In the genomic region with DNA sequence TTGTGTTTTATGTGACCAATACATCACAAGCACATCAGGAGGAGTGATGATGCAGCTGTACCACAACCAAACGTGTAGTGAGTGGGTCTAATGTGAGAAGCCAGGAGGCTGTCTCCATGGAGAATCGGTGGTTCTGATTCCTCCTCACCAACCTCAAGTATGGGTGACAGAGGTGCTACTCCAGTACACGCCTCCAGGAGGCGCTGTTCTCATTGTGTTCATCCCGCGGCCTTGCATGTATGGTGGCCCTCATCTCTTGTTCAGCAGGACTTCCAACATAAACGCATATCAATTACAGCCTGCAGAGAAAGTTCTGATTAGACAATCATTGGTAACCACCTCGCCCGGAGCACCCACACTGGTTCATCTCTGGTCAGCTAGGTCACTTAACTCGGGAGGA, we compare ENCODE assay signal across 10 mouse cellular contexts. TPM values are rescaled to one million over a fixed set of nuclear protein-coding genes. Genes with fewer than 3 reads are reported as not detected.
DNase-seq lines count a peak whose midpoint lies in the region; ATAC-seq and TF ChIP-seq lines count a peak whose summit lies in the region.
"Had no signal": no experiment of that assay in that cellular context is flagged by ENCODE, and none has a peak within 500 bp of the region (broad histone marks: within the 10 kb centered on the region; RNA-seq: fewer than 3 reads in every experiment).

No protein-coding gene starts in this region.

- H3K9me3 ChIP-seq in hindbrain, embryonic 11.5 days (ENCODE audit: control insufficient read depth, low read length), result no peaks in the 10 kb centered on the region
- no peaks in the 10 kb centered on the region for H3K9me3 ChIP-seq in hindbrain, embryonic 12.5 days (replicated peaks)
- H3K9me3 ChIP-seq in E14TG2a.4 (ENCODE audit: low read length), result no peaks in the 10 kb centered on the region
- H3K9me3 ChIP-seq: embryonic facial prominence, embryonic 13.5 days; limb, embryonic 12.5 days had no signal

- H3K27me3 ChIP-seq in hindbrain, embryonic 11.5 days (ENCODE audit: control insufficient read depth, insufficient read depth, low read length), result peaks cover 2% of the 10 kb centered on the region; the same call in 1 of the 2 replicates
- 0 out of 2 replicates have a peak, but pooled peaks cover 3% of the 10 kb centered on the region for H3K27me3 ChIP-seq in hindbrain, embryonic 12.5 days
- H3K27me3 ChIP-seq in E14TG2a.4 (ENCODE audit: insufficient read depth, low read length), result peaks cover 37% of the 10 kb centered on the region

- no peaks in the 10 kb centered on the region for H3K4me1 ChIP-seq in hindbrain, embryonic 11.5 days (replicated peaks; ENCODE audit: control insufficient read depth, insufficient read depth, low read length)
- H3K4me1 ChIP-seq in hindbrain, embryonic 12.5 days, result peaks cover 4% of the 10 kb centered on the region
- peaks cover 9% of the 10 kb centered on the region for H3K4me1 ChIP-seq in E14TG2a.4 (replicated peaks; ENCODE audit: low read depth, low read length)

- ATAC-seq in hindbrain, embryonic 11.5 days (ENCODE audit: low FRiP score), result no peak
- no peak for ATAC-seq in hindbrain, embryonic 12.5 days (ENCODE audit: low FRiP score)

- DNase-seq in hindbrain, embryonic 11.5 days (ENCODE audit: low spot score), result peak; percentile 46
- peak; percentile 40 for DNase-seq in brain, adult 2 months (ENCODE audit: low read depth, low spot score)
- peak; percentile 59 for DNase-seq in kidney, postnatal 10 days
- DNase-seq in retina, embryonic 14.5 days (ENCODE audit: low spot score), result peak; percentile 61
- DNase-seq in frontal cortex, postnatal 14 days (ENCODE audit: low spot score in 2 of 2), result no peak
- no peak for DNase-seq in urinary bladder, postnatal 25 days (ENCODE audit: low spot score)

- no peaks in the 10 kb centered on the region for H3K36me3 ChIP-seq in hindbrain, embryonic 11.5 days (ENCODE audit: control insufficient read depth, insufficient read depth, low read length)
- no peaks in the 10 kb centered on the region for H3K36me3 ChIP-seq in hindbrain, embryonic 12.5 days
- no peaks in the 10 kb centered on the region for H3K36me3 ChIP-seq in E14TG2a.4 (ENCODE audit: insufficient read depth, low read length)
- H3K36me3 ChIP-seq: embryonic facial prominence, embryonic 13.5 days; limb, embryonic 12.5 days had no signal

- no peak overlapping the region for H3K27ac ChIP-seq in hindbrain, embryonic 11.5 days (ENCODE audit: low read depth, low read length)
- H3K27ac ChIP-seq in hindbrain, embryonic 12.5 days, result no peak overlapping the region
- H3K27ac ChIP-seq: embryonic facial prominence, embryonic 13.5 days; limb, embryonic 12.5 days had no signal

- no peak overlapping the region for H3K4me3 ChIP-seq in hindbrain, embryonic 11.5 days (ENCODE audit: low read depth, low read length)
- no peak overlapping the region for H3K4me3 ChIP-seq in hindbrain, embryonic 12.5 days
- no peak overlapping the region for H3K4me3 ChIP-seq in E14TG2a.4 (replicated peaks; ENCODE audit: low read length)
- H3K4me3 ChIP-seq: embryonic facial prominence, embryonic 13.5 days; limb, embryonic 12.5 days had no signal

- TF ChIP-seq CTCF in E14TG2a.4 (conservative IDR thresholded peaks at IDR 0.05; ENCODE audit: low read length), result peak; percentile 91

- no peak overlapping the region for H3K4me2 ChIP-seq in hindbrain, embryonic 11.5 days (replicated peaks; ENCODE audit: low read depth, low read length)
- no peak overlapping the region for H3K4me2 ChIP-seq in hindbrain, embryonic 12.5 days (replicated peaks)
- H3K4me2 ChIP-seq: embryonic facial prominence, embryonic 13.5 days; limb, embryonic 12.5 days had no signal

- no peak overlapping the region for H3K9ac ChIP-seq in hindbrain, embryonic 11.5 days (ENCODE audit: low read depth, low read length)
- H3K9ac ChIP-seq in hindbrain, embryonic 12.5 days, result no peak overlapping the region
- H3K9ac ChIP-seq: embryonic facial prominence, embryonic 13.5 days; limb, embryonic 12.5 days had no signal

- WGBS in hindbrain, embryonic 11.5 days, result 53% methylated on average over 10 of the region's 10 CpGs
- 57% methylated on average over 10 of the region's 10 CpGs for WGBS in hindbrain, embryonic 12.5 days

RNA-seq across cellular contexts. Expression of a gene that starts 12.9 kb away (rescaled TPM):
- polyA plus RNA-seq in hindbrain, embryonic 11.5 days (2014; fragmentation: Nextera tagmentation; extraction: Ambion mirVana), result 65.1 and 69.0 TPM in 2 replicates
- 66.2 and 72.5 TPM in 2 replicates for polyA plus RNA-seq in hindbrain, embryonic 12.5 days (2016; fragmentation: Nextera tagmentation; extraction: Ambion mirVana)

RNA-seq across cellular contexts. Expression of a gene that starts 26.0 kb away (rescaled TPM):
- polyA plus RNA-seq in hindbrain, embryonic 11.5 days (2014; fragmentation: Nextera tagmentation; extraction: Ambion mirVana), result not detected in 2 replicates
- not detected in 2 replicates for polyA plus RNA-seq in hindbrain, embryonic 12.5 days (2016; fragmentation: Nextera tagmentation; extraction: Ambion mirVana)
- polyA plus RNA-seq: embryonic facial prominence, embryonic 13.5 days; limb, embryonic 12.5 days had no signal

Comparison
In these comparisons a context has a peak if more than half of its experiments do, and no peak if none do; other contexts are left out.
1. DNase-seq: peak in hindbrain, embryonic 11.5 days (single experiment), brain, adult 2 months (single experiment), kidney, postnatal 10 days (single experiment) and retina, embryonic 14.5 days (single experiment); none in frontal cortex, postnatal 14 days (0 of 2) and urinary bladder, postnatal 25 days (single experiment).